Mouse (Mus musculus) hindbrain, embryonic 12.5 days (tissue): Measurements from ENCODE around the gene Baiap2l2. TPM values are rescaled to one million over a fixed set of nuclear protein-coding genes. Genes with fewer than 3 reads are reported as not detected.

ENCODE experiments used
- ATAC-seq: fragments of 200-750 bp; cut with Nextera tagmentation; 2 replicates; pipeline ENCODE4 v1.8.0; 2017; ENCODE audit warnings: moderate TSS enrichment; ENCODE audit not compliant: low FRiP score
- H3K27ac ChIP-seq: fragments of 300-500 bp; sonication (generic); 2 replicates; pipeline ENCODE4 v1.5.1; 2016; ENCODE audit warnings: mild to moderate bottlenecking
- H3K27me3 ChIP-seq: fragments of 300-500 bp; sonication (generic); 2 replicates; pipeline ENCODE4 v1.6.1; 2016; ENCODE audit warnings: mild to moderate bottlenecking
- H3K36me3 ChIP-seq: fragments of 300-500 bp; sonication (generic); 2 replicates; pipeline ENCODE4 v1.6.1; 2016; ENCODE audit warnings: mild to moderate bottlenecking
- H3K4me1 ChIP-seq: fragments of 300-500 bp; sonication (generic); 2 replicates; pipeline ENCODE4 v1.6.1; 2016
- H3K4me2 ChIP-seq: fragments of 300-500 bp; sonication (generic); replicated peaks from 2 replicates; pipeline ENCODE4 v1.6.1; 2016; ENCODE audit warnings: mild to moderate bottlenecking
- H3K4me3 ChIP-seq: fragments of 300-500 bp; sonication (generic); 2 replicates; pipeline ENCODE4 v1.5.1; 2016; ENCODE audit warnings: mild to moderate bottlenecking
- H3K9ac ChIP-seq: fragments of 300-500 bp; sonication (generic); 2 replicates; pipeline ENCODE4 v1.6.1; 2016; ENCODE audit warnings: mild to moderate bottlenecking, moderate library complexity
- H3K9me3 ChIP-seq: fragments of 300-500 bp; sonication (generic); replicated peaks from 2 replicates; pipeline ENCODE4 v1.6.1; 2016; ENCODE audit warnings: mild to moderate bottlenecking
- WGBS: fragments of 180-500 bp; shearing (Covaris S2); methylation state at CpG from one replicate; pipeline ENCODE4 v1.1.7; 2016; 5-methylcytosine and 5-hydroxymethylcytosine counted together
- polyA plus RNA-seq: library from polyadenylated mRNA; unstranded; fragments of >200 nt; fragmentation: Nextera tagmentation; extraction: Ambion mirVana; gene quantifications from 2 replicates; pipeline ENCODE4 v1.2.1, GENCODE M21; 2016

The Baiap2l2 gene
- polyA plus RNA-seq: 0.92 and 4.1 TPM in 2 replicates

GRCm38 (mm10) chr15:79285399-79285798, at the start of gene Baiap2l2:
Gene Baiap2l2 (minus strand): TSS chr15:79285537.
- no peak within 1 kb of the TSS for H3K27ac ChIP-seq
- peaks cover 18% of the 10 kb centered on the region; the same call in 1 of the 2 replicates for H3K36me3 ChIP-seq
- no peak for ATAC-seq
- H3K9me3 ChIP-seq: no peaks in the 10 kb centered on the region
- H3K9ac ChIP-seq: no peak within 1 kb of the TSS
- H3K4me3 ChIP-seq: no peak within 1 kb of the TSS
- H3K4me2 ChIP-seq: no peak within 1 kb of the TSS
- 66% methylated on average over 10 of the region's 10 CpGs for WGBS
- H3K27me3 ChIP-seq: no peaks in the 10 kb centered on the region
- no peaks in the 10 kb centered on the region for H3K4me1 ChIP-seq

- Histone ChIP-seq H3K36me3 (no peaks in the 10 kb centered on the region), H3K27ac (no peak overlapping the region), H3K4me3 (no peak overlapping the region), H3K9me3 (no peaks in the 10 kb centered on the region), H3K4me1 (peaks cover 10% of the 10 kb centered on the region), H3K4me2 (no peak overlapping the region), H3K9ac (no peak overlapping the region), H3K27me3 (no peaks in the 10 kb centered on the region)
- ATAC-seq: no peak
- WGBS: 75% methylated on average over 4 of the region's 4 CpGs
Measured at GRCm38 (mm10) chr15:79333409-79333808, 48.1 kb upstream of the Baiap2l2 start.

DNA sequence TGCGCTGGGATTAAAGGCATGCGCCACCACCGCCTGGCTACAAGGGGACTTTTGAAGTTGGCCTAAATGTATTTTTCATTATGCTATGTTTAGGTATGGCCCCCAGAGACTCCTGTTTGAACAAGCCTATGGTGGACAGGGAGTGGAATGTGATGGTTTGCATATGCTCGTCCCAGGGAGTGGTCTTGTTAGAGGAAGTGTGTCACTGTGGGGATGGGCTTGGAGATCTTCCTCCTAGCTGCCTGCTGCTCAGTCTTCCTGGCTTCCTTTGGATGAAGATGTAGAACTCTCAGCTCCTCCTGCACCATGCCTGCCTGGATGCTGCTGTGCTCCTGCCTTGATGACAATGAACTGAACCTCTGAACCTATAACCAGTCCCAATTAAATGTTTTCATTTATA, 45.2 kb upstream of the Baiap2l2 start:
- Histone ChIP-seq H3K4me3 (no peak overlapping the region), H3K9me3 (no peaks in the 10 kb centered on the region), H3K9ac (no peak overlapping the region), H3K4me1 (peaks cover 28% of the 10 kb centered on the region), H3K27me3 (no peaks in the 10 kb centered on the region), H3K4me2 (no peak overlapping the region), H3K36me3 (no peaks in the 10 kb centered on the region), H3K27ac (no peak overlapping the region)
- 66% methylated on average over 4 of the region's 4 CpGs for WGBS
- ATAC-seq: no peak

DNA sequence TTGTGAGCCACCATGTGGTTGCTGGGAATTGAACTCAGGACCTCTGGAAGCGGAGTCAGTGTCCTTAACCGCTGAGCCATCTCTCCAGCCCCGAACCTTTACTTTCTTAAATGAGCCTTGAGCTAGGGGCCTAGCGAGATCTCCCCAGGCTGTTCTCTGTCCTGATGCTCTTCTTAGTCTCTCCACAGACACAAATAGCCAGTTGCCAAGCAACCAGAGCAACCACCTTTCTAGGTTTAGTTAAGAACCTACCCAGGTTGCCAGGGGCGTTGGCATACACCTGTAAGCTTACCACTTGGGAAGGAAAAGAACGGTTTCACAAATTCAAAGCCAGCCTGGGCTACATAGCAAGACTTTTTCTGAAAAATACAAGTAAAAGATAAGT, 44.6 kb upstream of the Baiap2l2 start:
- WGBS: 87% methylated on average over 6 of the region's 6 CpGs
- no peak for ATAC-seq
- H3K9me3 ChIP-seq: no peaks in the 10 kb centered on the region
- H3K36me3 ChIP-seq: no peaks in the 10 kb centered on the region
- no peak overlapping the region for H3K4me3 ChIP-seq
- peaks cover 27% of the 10 kb centered on the region for H3K4me1 ChIP-seq
- no peak overlapping the region for H3K9ac ChIP-seq
- no peaks in the 10 kb centered on the region for H3K27me3 ChIP-seq
- H3K4me2 ChIP-seq: no peak overlapping the region
- H3K27ac ChIP-seq: no peak overlapping the region

DNA sequence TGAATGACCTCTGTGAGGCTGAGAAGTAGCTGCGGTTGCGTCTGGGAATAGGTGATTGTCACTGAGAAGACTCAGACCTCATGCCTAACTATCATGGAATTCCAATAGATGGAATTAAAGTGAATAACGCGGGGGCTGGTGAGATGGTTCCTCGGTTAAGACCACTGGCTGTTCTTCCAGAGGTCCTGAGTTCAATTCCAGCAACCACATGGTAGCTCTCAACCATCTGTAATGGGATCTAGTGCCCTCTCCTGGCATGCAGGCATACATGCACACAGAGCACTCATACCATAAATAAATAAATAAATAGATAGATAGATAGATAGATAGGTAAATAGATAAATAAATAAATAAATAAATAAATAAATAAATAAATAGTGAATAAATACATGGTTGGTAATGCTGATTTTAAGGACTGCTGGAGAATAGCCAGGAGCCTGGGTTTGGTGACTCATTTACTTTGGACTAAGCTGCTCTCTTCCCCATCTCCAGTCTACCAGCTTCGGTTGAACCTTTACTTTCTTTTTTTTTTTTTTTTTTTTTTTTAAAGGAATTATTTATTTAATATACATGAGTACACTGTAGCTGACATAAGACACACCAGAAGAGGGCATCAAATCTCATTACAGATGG, 44.1 kb upstream of the Baiap2l2 start:
- no peak for ATAC-seq
- Histone ChIP-seq H3K4me3 (no peak overlapping the region), H3K4me1 (peaks cover 27% of the 10 kb centered on the region), H3K4me2 (no peak overlapping the region), H3K27ac (no peak overlapping the region), H3K27me3 (no peaks in the 10 kb centered on the region), H3K9me3 (no peaks in the 10 kb centered on the region), H3K36me3 (no peaks in the 10 kb centered on the region), H3K9ac (no peak overlapping the region)
- WGBS: 96% methylated on average over 6 of the region's 6 CpGs

- H3K9me3 ChIP-seq: no peaks in the 10 kb centered on the region
Measured at GRCm38 (mm10) chr15:79328939-79329275, 43.6 kb upstream of the Baiap2l2 start.

GRCm38 (mm10) chr15:79328058-79328938, 43.0 kb upstream of the Baiap2l2 start, which contains the start of gene Pla2g6:
Gene Pla2g6 (minus strand): TSS chr15:79328390.
- Histone ChIP-seq H3K27ac (peak within 1 kb of the TSS; percentile 93), H3K4me1 (peaks cover 29% of the 10 kb centered on the region), H3K9ac (peak within 1 kb of the TSS; percentile 76), H3K4me3 (peak within 1 kb of the TSS; percentile 58), H3K4me2 (peak within 1 kb of the TSS; percentile 83), H3K9me3 (no peaks in the 10 kb centered on the region), H3K27me3 (no peaks in the 10 kb centered on the region), H3K36me3 (no peaks in the 10 kb centered on the region)
- peak; percentile 95 for ATAC-seq
- WGBS: 4% methylated on average over 46 of the region's 46 CpGs

More at GRCm38 (mm10) chr15:79328939-79329275, 43.6 kb upstream of the Baiap2l2 start:
- peak overlapping the region; percentile 58; the same call in 1 of the 2 replicates for H3K4me3 ChIP-seq
- ATAC-seq: no peak
- H3K4me1 ChIP-seq: peaks cover 29% of the 10 kb centered on the region
- no peaks in the 10 kb centered on the region for H3K36me3 ChIP-seq
- 95% methylated on average over 4 of the region's 4 CpGs for WGBS
- no peaks in the 10 kb centered on the region for H3K27me3 ChIP-seq
- H3K4me2 ChIP-seq: no peak overlapping the region
- H3K9ac ChIP-seq: no peak overlapping the region
- no peak overlapping the region for H3K27ac ChIP-seq

DNA sequence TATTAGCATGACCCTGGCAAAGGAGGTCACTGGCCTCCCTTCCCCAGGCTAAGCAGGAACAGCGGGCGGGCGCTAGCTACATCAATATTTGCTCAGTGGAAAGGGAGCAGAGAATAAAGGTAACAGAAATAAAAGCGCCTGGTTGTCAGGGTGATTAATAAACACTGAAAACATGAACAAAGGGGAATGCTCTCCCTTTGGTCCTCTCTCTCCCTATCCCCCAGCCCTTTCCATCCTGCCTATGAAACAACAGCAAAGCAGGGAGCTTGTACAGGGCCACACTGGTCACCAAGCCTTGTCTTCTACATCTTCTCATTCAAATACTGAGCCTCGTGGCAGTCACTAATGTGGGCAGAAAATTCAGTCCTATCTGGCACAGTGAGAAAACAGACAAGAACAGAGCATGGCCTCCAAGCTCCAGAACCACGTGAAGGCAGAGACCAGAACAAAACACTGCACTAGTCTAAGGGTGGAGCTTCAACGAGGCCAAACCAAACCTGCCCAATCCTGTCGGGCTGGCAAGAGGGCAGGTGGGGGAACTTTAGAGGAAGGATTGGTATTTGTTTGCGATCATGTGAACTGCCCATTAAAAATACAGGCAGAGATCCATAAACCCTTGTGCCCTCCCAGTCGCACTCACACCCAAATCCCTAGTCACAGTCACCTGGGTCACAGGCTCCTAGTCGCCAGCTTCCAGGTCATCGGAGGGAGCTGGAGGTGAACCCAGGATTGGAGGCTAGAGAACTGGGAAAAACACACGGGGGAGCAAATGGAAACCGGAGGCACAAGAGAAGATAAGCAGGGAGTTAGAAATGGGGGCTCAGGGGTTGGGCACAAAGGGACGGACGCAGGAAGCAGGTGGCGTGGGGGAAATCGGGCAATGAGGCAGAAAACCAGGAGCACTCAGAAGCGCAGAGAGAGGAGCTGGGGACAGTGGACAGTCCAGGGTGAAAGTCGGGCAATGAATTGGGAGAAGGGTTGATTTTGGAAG, 41.9 kb upstream of the Baiap2l2 start:
- Histone ChIP-seq H3K4me3 (peak overlapping the region; percentile 58), H3K27me3 (no peaks in the 10 kb centered on the region), H3K4me2 (peak overlapping the region; percentile 83), H3K4me1 (peaks cover 29% of the 10 kb centered on the region), H3K9ac (peak overlapping the region; percentile 76), H3K36me3 (no peaks in the 10 kb centered on the region), H3K9me3 (no peaks in the 10 kb centered on the region), H3K27ac (peak overlapping the region; percentile 93)
- WGBS: 9% methylated on average over 20 of the region's 20 CpGs
- peak; percentile 65 for ATAC-seq

DNA sequence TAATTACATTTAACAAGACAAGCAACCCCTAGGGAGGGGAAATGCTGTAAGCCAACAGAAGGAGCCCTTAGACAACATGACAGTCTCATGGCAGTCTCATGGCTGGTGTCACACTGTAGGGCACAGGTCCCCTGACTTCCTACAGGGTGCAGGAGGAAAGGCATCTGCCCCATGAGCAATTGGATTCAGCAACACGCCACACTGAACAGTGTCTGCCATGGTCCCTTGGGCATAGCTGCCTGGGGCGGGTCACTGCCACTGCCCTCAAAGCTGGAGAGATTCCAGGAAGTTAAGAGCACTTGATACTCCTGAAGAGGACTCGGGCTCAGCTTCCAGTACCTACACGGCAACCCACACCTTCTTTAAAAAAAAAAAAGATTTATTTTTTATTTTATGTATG, 40.9 kb upstream of the Baiap2l2 start:
- Histone ChIP-seq H3K36me3 (no peaks in the 10 kb centered on the region), H3K9ac (no peak overlapping the region), H3K4me2 (no peak overlapping the region), H3K27me3 (no peaks in the 10 kb centered on the region), H3K9me3 (no peaks in the 10 kb centered on the region), H3K27ac (peak overlapping the region; percentile 93), H3K4me1 (peaks cover 29% of the 10 kb centered on the region), H3K4me3 (no peak overlapping the region)
- WGBS: 55% methylated on average over 4 of the region's 4 CpGs
- ATAC-seq: no peak

DNA sequence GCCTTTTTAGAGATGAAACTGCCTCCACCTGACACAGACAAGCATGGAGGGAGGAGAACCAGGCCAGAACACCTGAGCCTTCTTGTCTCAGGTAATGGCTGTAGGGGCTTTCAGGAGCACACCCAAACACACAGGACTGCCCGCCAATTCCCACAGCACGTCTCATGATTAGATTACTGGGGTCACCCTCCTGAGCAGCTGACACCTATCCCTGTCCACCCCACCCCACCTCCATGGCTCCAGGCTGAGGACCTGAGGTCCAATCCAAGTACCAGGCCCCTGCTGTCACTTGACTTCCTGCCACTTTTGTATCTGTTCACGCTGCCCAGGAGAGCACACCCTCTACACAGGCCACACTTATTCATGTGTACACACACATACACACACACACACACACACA, 40.4 kb upstream of the Baiap2l2 start:
- ATAC-seq: no peak
- H3K9ac ChIP-seq: no peak overlapping the region

DNA sequence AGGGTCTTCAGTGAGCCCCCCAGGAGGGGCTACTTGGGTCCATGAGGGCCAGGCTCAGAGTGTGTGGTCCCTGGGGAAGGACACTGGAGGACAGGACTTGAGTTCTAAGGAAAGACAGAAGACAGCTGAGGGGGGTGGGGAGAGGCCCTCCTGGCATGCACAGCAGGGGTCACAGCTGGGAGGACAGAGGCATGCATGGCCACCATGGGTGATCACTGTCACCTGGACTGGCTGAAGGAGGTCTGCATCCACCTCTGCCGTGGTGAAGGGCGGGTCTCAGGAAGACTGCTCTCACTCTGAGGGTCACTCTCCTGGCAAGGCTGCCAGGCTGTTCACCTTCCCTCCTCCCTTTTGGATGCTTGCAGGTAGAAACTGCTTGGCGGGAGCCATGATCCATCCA, 39.0 kb upstream of the Baiap2l2 start:
- H3K36me3 ChIP-seq: no peaks in the 10 kb centered on the region
- no peak overlapping the region for H3K27ac ChIP-seq
- no peaks in the 10 kb centered on the region for H3K9me3 ChIP-seq
- peaks cover 29% of the 10 kb centered on the region for H3K4me1 ChIP-seq
- H3K9ac ChIP-seq: no peak overlapping the region
- H3K4me2 ChIP-seq: no peak overlapping the region
- H3K4me3 ChIP-seq: no peak overlapping the region
- ATAC-seq: no peak
- WGBS: 91% methylated on average over 3 of the region's 3 CpGs
- no peaks in the 10 kb centered on the region for H3K27me3 ChIP-seq

More for the DNA sequence above, 40.4 kb upstream of the Baiap2l2 start:
- no peaks in the 10 kb centered on the region for H3K27me3 ChIP-seq
- WGBS: 77% methylated on average over 3 of the region's 3 CpGs
- H3K27ac ChIP-seq: no peak overlapping the region
- no peaks in the 10 kb centered on the region for H3K9me3 ChIP-seq
- H3K4me2 ChIP-seq: no peak overlapping the region
- H3K4me1 ChIP-seq: peaks cover 29% of the 10 kb centered on the region
- H3K4me3 ChIP-seq: no peak overlapping the region
- no peaks in the 10 kb centered on the region for H3K36me3 ChIP-seq

GRCm38 (mm10) chr15:79323791-79324155, 38.4 kb upstream of the Baiap2l2 start:
- 83% methylated on average over 4 of the region's 4 CpGs for WGBS
- Histone ChIP-seq H3K4me3 (no peak overlapping the region), H3K27me3 (no peaks in the 10 kb centered on the region), H3K9me3 (no peaks in the 10 kb centered on the region), H3K4me2 (no peak overlapping the region), H3K9ac (no peak overlapping the region), H3K27ac (no peak overlapping the region), H3K4me1 (peaks cover 29% of the 10 kb centered on the region), H3K36me3 (no peaks in the 10 kb centered on the region)
- no peak for ATAC-seq
